Comparison of ENCODE assay signal across 8 mouse cellular contexts in the genomic region with DNA sequence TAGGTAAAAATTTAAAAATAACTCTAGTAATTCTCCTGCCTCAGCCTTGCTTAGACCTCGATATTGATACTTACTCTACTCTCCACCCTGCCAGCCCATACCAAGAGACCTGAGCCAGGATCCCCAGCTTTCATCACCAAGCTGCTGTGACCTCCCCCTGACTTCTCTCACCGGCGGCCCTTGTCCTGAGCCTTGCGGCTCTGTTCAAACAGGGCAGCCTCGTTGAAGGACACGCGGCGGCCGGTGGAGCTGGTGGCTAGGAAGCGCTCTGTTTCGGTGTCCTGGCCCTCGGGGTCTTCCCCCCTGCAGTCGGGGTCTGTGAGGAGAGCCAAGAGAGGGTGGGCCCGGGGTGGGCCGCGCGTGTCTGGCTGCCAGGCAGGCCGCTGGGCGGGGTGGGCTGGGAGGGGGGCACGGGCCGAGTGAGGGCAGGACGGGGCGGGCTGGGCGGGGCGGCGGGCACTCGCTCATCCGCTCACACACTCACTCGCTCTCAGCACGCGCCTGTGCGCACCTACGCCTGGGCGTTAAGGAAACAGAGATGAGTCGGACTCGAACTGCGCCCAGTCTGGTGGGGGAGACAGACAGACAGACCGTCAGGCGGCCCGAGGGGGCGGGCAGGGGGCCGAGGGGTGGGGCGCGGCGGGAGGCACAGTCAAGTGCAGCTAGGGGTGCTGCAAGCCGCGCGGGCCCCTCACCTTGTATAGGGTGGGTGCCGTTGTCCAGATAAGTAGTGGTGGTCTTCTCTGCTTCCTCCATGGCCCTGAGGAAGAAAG. TPM values are rescaled to one million over a fixed set of nuclear protein-coding genes. Genes with fewer than 3 reads are reported as not detected.
DNase-seq lines count a peak whose midpoint lies in the region; ATAC-seq and TF ChIP-seq lines count a peak whose summit lies in the region.

No protein-coding gene starts in this region.

- 7% methylated on average over 34 of the region's 49 CpGs for WGBS in lung, embryonic 16.5 days
- WGBS in limb, embryonic 11.5 days = 15% methylated on average over 49 of the region's 49 CpGs
- WGBS in olfactory bulb, adult 2 months = 32% methylated on average over 49 of the region's 49 CpGs

- peak overlapping the region; percentile 75 for H3K27ac ChIP-seq in lung, embryonic 16.5 days (ENCODE audit: low read length)
- H3K27ac ChIP-seq in limb, embryonic 11.5 days (replicated peaks; ENCODE audit: low read depth, low read length) = no peak overlapping the region
- H3K27ac ChIP-seq in olfactory bulb, adult 2 months (ENCODE audit: insufficient read depth, low read depth, low read length) = peak overlapping the region; percentile 95

- H3K4me1 ChIP-seq in lung, embryonic 16.5 days (replicated peaks; ENCODE audit: control insufficient read depth, insufficient read depth, low read length) = peaks cover 34% of the 10 kb centered on the region
- peaks cover 29% of the 10 kb centered on the region for H3K4me1 ChIP-seq in limb, embryonic 11.5 days (ENCODE audit: control insufficient read depth, insufficient read depth, low read length)
- H3K4me1 ChIP-seq in olfactory bulb, adult 2 months (ENCODE audit: control insufficient read depth, insufficient read depth, low read length) = peaks cover 52% of the 10 kb centered on the region

- H3K27me3 ChIP-seq in lung, embryonic 16.5 days (ENCODE audit: control insufficient read depth, insufficient read depth, low read depth, low read length) = peaks cover 34% of the 10 kb centered on the region
- H3K27me3 ChIP-seq in limb, embryonic 11.5 days (ENCODE audit: control insufficient read depth, insufficient read depth, low read length) = peaks cover 28% of the 10 kb centered on the region

- H3K4me3 ChIP-seq in lung, embryonic 16.5 days (ENCODE audit: low read length) = peak overlapping the region; percentile 74
- peak overlapping the region; percentile 20 for H3K4me3 ChIP-seq in limb, embryonic 11.5 days (ENCODE audit: low read depth, low read length)
- peak overlapping the region; percentile 58 for H3K4me3 ChIP-seq in olfactory bulb, adult 2 months (ENCODE audit: insufficient read depth, low read depth, low read length)

- H3K36me3 ChIP-seq in lung, embryonic 16.5 days (ENCODE audit: control insufficient read depth, insufficient read depth, low read length) = peaks cover 11% of the 10 kb centered on the region
- H3K36me3 ChIP-seq in limb, embryonic 11.5 days (ENCODE audit: control insufficient read depth, insufficient read depth, low read length) = no peaks in the 10 kb centered on the region; the same call in 1 of the 2 replicates

- TF ChIP-seq POLR2A in olfactory bulb, adult 2 months (IDR thresholded peaks at IDR 0.05; ENCODE audit: insufficient read depth, low read depth, low read length) = no peak

- peak overlapping the region; percentile 100 for H3K4me2 ChIP-seq in lung, embryonic 16.5 days (ENCODE audit: low read depth, low read length)
- H3K4me2 ChIP-seq in limb, embryonic 11.5 days (ENCODE audit: low read depth, severe bottlenecking) = peak overlapping the region; percentile 97; the same call in 1 of the 2 replicates

- ATAC-seq in lung, embryonic 16.5 days (ENCODE audit: low read depth) = no peak
- ATAC-seq in limb, embryonic 11.5 days (ENCODE audit: insufficient number of reproducible peaks, low FRiP score, low TSS enrichment, low read depth) = no peak

- no peaks in the 10 kb centered on the region for H3K9me3 ChIP-seq in lung, embryonic 16.5 days (ENCODE audit: control insufficient read depth, low read length)
- H3K9me3 ChIP-seq in limb, embryonic 11.5 days (ENCODE audit: control insufficient read depth, low read length) = no peaks in the 10 kb centered on the region

- peak; percentile 48 for DNase-seq in adrenal gland, postnatal 14 days
- no peak for DNase-seq in adrenal gland, postnatal 10 days
- DNase-seq in lung, adult 18-20 months = no peak
- no peak for DNase-seq in limb, embryonic 11.5 days (ENCODE audit: low spot score)
- no peak for DNase-seq in layer of hippocampus, adult 8-10 months (ENCODE audit: low spot score in 2 of 2)
- no peak for DNase-seq in kidney, postnatal 14 days

- H3K9ac ChIP-seq in lung, embryonic 16.5 days (ENCODE audit: low read length) = peak overlapping the region; percentile 79
- no peak overlapping the region for H3K9ac ChIP-seq in limb, embryonic 11.5 days (ENCODE audit: low read length)

- TF ChIP-seq CTCF in olfactory bulb, adult 2 months (IDR thresholded peaks at IDR 0.05; ENCODE audit: insufficient read depth, low read depth, low read length) = no peak

RNA-seq across cellular contexts. Expression of a gene that starts 2.1 kb away (rescaled TPM):
- 920 and 980 TPM in 2 replicates for total RNA-seq in adrenal gland, postnatal 14 days (2021)
- 100 to 1,000 TPM; 982 to 996 TPM for total RNA-seq in adrenal gland, postnatal 10 days (2021)
- 534 and 552 TPM in 2 replicates for polyA plus RNA-seq in lung, embryonic 16.5 days (2015; fragmentation: Nextera tagmentation; extraction: Ambion mirVana)
- 416 and 426 TPM in 2 replicates for polyA plus RNA-seq in limb, embryonic 11.5 days (2014; fragmentation: Nextera tagmentation; extraction: Ambion mirVana)
- not detected in 2 replicates for polyA plus RNA-seq in olfactory bulb, adult 2 months (2012; ENCODE audit: insufficient read depth, insufficient read length, low replicate concordance, missing spikeins)
- 100 to 1,000 TPM; 315 to 328 (median 323) TPM for total RNA-seq in layer of hippocampus, adult 8-10 months (2022)

RNA-seq across cellular contexts. Expression of a gene that starts 4.3 kb away (rescaled TPM):
- total RNA-seq in adrenal gland, postnatal 14 days (2021) = 69.9 and 137 TPM in 2 replicates
- 10 to 100 TPM; 41.6 to 65.6 TPM for total RNA-seq in adrenal gland, postnatal 10 days (2021)
- polyA plus RNA-seq in lung, embryonic 16.5 days (2015; fragmentation: Nextera tagmentation; extraction: Ambion mirVana) = 3.9 and 5.6 TPM in 2 replicates
- polyA plus RNA-seq in limb, embryonic 11.5 days (2014; fragmentation: Nextera tagmentation; extraction: Ambion mirVana) = 4.7 and 6.5 TPM in 2 replicates
- polyA plus RNA-seq in olfactory bulb, adult 2 months (2012; ENCODE audit: insufficient read depth, insufficient read length, low replicate concordance, missing spikeins) = not detected in 2 replicates
- total RNA-seq in layer of hippocampus, adult 8-10 months (2022) = 100 to 1,000 TPM; 295 to 345 (median 308) TPM

RNA-seq across cellular contexts. Expression of a gene that starts 11.7 kb away (rescaled TPM):
- total RNA-seq in adrenal gland, postnatal 14 days (2021) = 114 and 140 TPM in 2 replicates
- total RNA-seq in adrenal gland, postnatal 10 days (2021) = 100 to 1,000 TPM; 106 to 127 TPM
- 11.8 and 12.9 TPM in 2 replicates for polyA plus RNA-seq in lung, embryonic 16.5 days (2015; fragmentation: Nextera tagmentation; extraction: Ambion mirVana)
- 59.3 and 60.9 TPM in 2 replicates for polyA plus RNA-seq in limb, embryonic 11.5 days (2014; fragmentation: Nextera tagmentation; extraction: Ambion mirVana)
- 128 TPM in 1 of 2 replicates, not detected in the other for polyA plus RNA-seq in olfactory bulb, adult 2 months (2012; ENCODE audit: insufficient read depth, insufficient read length, low replicate concordance, missing spikeins)
- total RNA-seq in layer of hippocampus, adult 8-10 months (2022) = 10 to 100 TPM; 47.2 to 63.6 (median 58.0) TPM

RNA-seq across cellular contexts. Expression of a gene that starts 20.8 kb away (rescaled TPM):
- total RNA-seq in adrenal gland, postnatal 14 days (2021) = 138 and 147 TPM in 2 replicates
- total RNA-seq in adrenal gland, postnatal 10 days (2021) = 100 to 1,000 TPM; 133 to 151 TPM
- 18.6 and 23.3 TPM in 2 replicates for polyA plus RNA-seq in lung, embryonic 16.5 days (2015; fragmentation: Nextera tagmentation; extraction: Ambion mirVana)
- polyA plus RNA-seq in limb, embryonic 11.5 days (2014; fragmentation: Nextera tagmentation; extraction: Ambion mirVana) = 23.6 and 27.1 TPM in 2 replicates
- polyA plus RNA-seq in olfactory bulb, adult 2 months (2012; ENCODE audit: insufficient read depth, insufficient read length, low replicate concordance, missing spikeins) = not detected in 2 replicates
- total RNA-seq in layer of hippocampus, adult 8-10 months (2022) = 100 to 1,000 TPM in 1 of 4 experiments, 10 to 100 TPM in 3; 94.2 to 111 (median 96.5) TPM

RNA-seq across cellular contexts. Expression of a gene that starts 29.4 kb away (rescaled TPM):
- total RNA-seq in adrenal gland, postnatal 14 days (2021) = 67.6 and 106 TPM in 2 replicates
- 100 to 1,000 TPM; 102 to 168 TPM for total RNA-seq in adrenal gland, postnatal 10 days (2021)
- 73.4 and 83.4 TPM in 2 replicates for polyA plus RNA-seq in lung, embryonic 16.5 days (2015; fragmentation: Nextera tagmentation; extraction: Ambion mirVana)
- polyA plus RNA-seq in limb, embryonic 11.5 days (2014; fragmentation: Nextera tagmentation; extraction: Ambion mirVana) = 67.9 and 68.1 TPM in 2 replicates
- not detected in 2 replicates for polyA plus RNA-seq in olfactory bulb, adult 2 months (2012; ENCODE audit: insufficient read depth, insufficient read length, low replicate concordance, missing spikeins)
- 100 to 1,000 TPM in 2 of 4 experiments, 10 to 100 TPM in 2; 75.7 to 148 (median 96.4) TPM for total RNA-seq in layer of hippocampus, adult 8-10 months (2022)

Comparison
In these comparisons a context has a peak if more than half of its experiments do, and no peak if none do; other contexts are left out.
1. H3K4me3 ChIP-seq: peak in every context shown above with its lines; median percentile 74 in lung, embryonic 16.5 days; 58 in olfactory bulb, adult 2 months; 20 in limb, embryonic 11.5 days.